Mouse (Mus musculus) cerebral cortex, adult 2 months (tissue): ENCODE results near the gene Mpig6b.

Experiments used
- WGBS: fragments of 180-500 bp; shearing (Covaris S2); methylation state at CpG from one replicate; pipeline ENCODE4 v1.1.7; 2018; 5-methylcytosine and 5-hydroxymethylcytosine counted together

Gene Mpig6b

DNA sequence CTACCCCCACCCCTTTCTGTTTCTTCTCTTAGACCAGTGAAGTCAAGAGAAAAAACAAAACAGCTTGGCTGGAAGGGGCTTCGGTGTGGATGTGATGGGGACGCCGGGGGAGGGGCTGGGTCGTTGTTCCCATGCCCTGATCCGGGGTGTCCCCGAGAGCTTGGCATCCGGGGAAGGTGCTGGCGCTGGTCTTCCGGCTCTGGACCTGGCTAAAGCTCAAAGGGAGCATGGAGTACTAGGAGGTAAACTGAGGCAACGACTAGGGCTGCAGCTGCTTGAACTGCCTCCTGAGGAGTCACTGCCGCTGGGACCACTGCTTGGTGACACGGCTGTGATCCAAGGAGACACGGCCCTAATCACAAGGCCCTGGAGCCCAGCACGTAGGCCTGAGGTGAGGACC lies 5.9 kb downstream of the Mpig6b start:
- WGBS, result 25% methylated on average over 14 of the region's 14 CpGs

DNA sequence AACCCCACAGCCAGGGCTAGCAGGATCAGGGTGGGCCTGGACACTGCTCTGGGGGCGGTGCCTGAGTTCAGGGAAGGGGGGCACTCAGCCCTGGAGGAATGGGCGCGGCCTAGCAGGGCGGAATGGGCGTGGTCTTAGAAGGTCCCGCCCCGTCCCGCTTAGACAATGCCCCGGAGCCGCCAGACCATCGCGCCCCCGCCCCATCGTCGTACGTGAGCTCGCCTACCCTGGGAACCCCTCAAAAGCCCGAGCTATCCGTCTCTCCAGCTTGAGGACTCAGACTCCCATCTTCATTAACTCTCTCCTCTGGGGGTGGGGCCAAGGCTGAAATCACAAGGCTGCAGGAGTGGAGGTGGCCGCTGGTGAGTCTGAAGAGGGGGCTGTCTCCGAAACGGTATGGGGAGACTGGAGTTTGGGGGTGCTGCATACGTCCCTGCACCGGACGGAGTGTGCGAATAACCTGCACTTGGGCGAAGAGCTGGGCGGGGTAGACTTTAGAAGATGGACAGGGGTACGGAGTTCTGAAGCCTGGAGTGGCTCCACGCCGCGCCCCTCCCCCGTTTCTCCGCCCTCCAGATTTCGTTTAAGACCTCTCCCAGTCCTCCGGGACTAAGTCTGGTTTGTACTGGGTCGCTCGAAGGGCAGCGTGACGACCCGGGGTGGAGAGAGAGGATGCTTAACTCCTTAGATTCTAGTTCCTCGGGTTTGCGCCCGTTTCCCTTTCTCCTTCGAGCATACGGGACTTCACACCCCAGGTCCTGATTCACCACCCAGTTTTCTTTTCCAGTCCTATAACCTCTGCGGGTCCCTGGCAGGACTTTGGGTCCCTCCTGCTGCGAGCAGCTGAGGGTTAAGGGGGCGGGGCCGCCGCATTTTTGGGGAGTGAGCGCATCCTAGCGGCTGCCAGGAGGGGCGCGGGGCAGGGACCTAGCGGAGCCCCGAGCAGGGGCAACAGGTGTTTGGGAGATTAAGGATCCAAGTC lies 6.8 kb downstream of the Mpig6b start, which contains the start of gene Ddah2:
Gene Ddah2 (plus strand): TSS at position 125 of the 982 bp plus-strand sequence.
- WGBS, result under 1% methylated on average over 57 of the region's 57 CpGs

DNA sequence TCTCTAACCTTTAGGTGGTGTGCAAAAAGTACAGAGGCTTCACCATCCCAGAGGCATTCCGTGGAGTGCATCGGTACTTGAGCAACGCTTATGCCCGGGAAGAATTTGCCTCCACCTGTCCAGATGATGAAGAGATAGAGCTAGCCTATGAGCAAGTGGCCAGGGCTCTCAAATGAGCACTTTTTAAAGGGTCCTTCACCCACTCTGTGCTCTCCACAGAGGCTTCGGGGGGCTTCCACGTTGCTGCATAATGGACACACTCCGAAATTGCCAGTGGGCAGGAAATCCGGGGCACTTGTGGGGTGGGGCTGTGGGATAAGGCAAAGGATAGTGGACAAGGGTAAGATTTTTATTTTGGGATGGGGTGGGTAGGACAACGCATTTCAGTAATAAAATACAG lies 7.7 kb downstream of the Mpig6b start:
- 66% methylated on average over 9 of the region's 9 CpGs for WGBS

DNA sequence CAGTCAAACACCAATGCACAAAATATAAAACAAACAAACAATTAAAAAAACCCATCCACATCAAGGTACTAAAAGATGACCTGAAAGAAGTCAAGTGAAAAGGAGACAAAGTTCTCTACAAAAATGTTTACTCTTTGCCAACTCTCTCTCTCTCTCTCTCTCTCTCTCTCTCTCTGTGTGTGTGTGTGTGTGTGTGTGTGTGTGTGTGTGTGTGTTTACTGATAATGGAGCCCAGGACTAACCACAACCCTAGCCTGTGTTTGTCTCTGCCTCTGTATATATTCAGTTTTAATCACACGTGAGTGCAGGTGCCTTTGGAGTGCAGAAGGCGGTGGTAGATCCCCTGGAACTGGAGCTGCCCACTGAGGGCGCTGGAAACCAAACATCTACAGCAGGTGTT lies 8.9 kb downstream of the Mpig6b start:
- 87% methylated on average over 3 of the region's 3 CpGs for WGBS

DNA sequence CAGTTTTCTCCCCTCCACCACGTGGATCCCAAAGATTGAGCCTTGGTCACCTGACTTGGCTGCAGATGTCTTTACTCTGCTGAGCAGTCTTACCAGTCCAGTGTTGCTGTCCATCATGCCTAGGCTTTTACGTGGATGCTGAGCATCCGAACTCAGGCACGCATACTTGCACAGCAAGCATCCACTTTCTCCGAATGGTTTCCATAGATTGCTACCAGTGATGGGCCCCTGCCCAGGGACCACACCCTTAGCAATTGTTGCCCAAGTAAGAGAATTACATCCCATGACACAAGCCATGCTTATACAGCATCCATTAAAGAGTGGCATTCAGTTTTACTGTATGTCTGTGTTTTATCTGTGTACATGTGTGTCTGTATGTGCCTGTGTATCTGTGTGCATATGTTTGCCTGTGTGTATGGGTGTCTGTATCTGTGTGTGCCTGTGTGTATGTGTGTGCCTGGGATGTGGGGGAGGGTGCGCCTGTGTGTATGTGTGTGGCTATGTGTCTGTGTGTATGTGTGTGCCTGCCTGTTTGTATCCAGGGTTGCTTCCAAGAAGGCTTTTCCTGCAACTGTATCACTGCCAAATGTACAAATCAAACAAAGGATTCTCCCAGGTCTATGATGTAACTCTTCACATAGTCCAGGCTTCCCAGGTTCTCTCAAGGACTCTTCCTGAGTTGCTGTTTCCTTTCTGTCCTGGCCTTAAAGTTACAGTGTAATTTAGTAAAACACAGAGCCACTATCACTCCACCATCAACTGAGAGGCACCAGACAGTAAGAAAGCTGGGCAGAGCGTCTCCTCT lies 10.1 kb downstream of the Mpig6b start:
- 86% methylated on average over 7 of the region's 7 CpGs for WGBS

DNA sequence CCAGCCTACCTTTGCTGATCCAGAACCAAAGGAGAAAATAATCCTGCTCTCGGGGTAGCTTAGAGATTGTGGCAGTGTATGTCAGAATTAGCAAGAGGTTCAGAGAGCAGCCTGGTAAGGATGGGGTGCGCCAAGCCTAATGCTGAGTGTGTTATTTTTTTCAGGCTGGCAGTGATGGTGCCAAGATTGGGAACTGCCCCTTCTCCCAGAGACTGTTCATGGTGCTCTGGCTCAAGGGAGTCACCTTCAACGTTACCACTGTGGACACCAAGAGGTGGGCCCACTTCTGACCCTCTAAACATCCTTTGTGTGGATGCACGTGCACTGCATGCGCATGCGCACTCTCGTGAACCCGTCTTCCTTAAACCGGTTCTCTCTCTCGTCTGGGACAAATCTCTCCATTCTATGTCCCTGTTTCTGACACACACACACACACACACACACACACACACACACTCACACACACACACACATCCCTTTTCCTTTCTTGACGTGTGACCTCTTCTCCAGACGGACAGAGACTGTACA lies 13.6 kb downstream of the Mpig6b start:
- 78% methylated on average over 12 of the region's 12 CpGs for WGBS

DNA sequence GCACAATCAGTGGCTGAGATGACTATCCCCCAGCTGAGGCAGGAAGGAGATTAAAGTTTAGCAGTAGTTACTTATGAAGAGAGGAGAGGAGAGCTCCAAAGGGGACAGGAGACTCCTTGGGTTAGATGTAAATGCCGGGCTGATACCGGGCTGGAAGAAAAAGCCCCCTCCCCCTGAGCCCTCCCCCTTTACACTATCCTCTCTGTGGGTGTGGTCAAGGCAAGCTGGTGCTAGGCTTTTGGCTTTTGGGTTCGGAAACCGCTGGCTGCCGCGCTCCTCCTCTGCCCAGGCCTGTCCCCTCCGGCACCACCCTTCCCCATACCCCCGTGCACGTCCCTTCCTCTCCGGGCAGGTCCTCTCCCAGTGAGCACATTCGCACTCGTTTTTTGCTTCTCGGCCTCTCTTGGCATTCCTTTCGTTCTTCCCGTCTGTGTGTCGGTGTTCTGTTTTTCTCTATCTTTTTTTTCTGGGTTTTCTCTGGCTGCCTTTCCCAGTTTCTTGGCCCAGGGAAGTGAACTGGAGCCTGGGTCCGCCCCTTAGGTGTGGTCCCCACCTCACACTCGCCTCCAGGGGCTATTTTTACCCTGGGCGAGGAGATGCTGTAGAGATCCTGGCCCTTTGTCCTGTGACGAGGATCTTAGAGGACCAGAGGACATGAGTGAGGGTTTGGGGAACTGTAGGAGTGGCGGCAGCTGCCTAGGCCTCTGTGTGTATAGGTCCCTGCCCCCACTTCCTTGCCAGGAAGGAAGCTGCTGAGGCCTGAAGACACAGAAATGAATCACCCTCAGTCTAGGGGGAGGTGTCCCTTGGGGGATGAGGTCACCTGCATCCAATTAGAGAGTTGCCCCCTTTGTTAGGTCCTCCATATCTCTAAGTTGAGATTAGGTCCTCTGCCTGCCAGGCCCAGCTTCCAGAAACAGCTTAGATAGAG lies 14.6 kb downstream of the Mpig6b start:
- 24% methylated on average over 21 of the region's 21 CpGs for WGBS

DNA sequence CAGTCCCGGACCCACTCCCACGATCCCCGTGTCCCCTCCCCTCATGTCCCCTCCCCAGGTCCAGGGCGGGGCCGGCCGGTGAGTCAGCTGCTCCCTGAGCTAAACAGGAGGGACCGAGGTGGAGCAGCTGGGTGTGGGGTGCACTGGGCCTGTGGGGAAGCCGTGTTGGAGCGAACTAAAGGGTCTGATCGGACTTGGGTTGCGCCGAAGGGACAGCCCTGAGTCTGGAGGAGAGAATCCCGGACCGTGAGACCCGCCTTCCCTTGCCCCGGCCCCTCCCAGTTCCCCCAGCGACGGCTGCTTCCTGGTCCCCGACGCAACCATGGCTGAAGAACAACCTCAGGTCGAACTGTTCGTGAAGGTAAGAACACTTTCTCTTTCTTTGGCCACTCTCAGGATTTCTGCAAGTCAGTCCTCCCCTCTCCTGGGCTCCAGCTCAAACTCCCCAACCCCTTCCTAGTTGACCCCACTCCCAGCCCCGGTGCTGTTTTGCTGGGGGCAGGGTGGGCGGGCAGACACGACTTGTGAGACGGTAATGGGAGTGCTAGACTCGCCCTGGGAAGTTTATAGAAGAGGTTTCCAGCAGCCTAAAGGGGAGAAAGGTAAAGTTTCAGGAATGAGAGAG lies 15.7 kb downstream of the Mpig6b start:
- 6% methylated on average over 27 of the region's 27 CpGs for WGBS

DNA sequence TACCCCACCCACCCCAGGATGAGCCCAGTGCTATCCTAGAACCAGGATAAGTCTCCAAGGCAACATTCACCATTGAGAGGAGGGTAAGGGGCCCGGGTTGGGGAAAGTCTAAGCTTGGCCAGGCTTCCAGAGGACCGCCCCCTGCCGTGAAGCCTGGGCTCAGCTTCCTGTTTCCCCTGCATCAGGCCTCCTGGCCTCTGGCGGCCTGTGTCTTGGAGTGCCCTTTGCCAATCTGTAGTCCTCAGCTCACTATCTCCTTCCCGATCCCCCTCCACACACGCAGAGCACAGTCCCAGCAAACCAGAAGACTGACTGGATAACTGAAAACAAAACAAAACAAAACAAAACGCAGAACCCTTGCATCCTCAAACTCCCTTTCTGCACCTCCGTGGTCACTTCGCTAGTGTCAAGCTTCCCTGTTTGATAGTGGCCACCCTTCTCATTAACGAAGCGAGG lies 16.4 kb downstream of the Mpig6b start, which contains the start of gene Clic1:
Gene Clic1 (plus strand): TSS at position 406 of the 456 bp plus-strand sequence.
- 22% methylated on average over 11 of the region's 11 CpGs for WGBS

DNA sequence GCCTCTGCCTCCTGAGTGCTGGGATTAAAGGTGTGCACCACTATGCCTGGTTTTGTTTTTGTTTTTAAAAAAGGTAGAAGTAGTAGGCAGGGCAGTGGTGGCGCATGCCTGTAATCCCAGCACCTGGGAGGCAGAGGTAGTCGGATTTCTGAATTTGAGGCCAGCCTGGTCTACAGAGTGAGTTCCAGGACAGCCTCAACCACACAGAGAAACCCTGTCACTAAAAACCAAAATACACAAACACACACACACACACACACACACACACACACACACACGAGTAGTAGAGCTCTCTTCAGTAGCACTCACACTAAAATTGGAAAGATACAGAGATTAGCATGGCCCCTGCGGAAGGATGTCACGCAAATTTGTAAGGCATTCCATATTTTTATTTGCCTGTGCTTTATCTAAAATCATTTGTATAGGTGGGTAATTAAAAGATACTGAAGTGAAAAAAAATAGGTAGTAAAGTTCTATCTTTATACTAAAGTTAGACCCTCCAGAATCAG lies 17.0 kb downstream of the Mpig6b start:
- 83% methylated on average over 5 of the region's 5 CpGs for WGBS

DNA sequence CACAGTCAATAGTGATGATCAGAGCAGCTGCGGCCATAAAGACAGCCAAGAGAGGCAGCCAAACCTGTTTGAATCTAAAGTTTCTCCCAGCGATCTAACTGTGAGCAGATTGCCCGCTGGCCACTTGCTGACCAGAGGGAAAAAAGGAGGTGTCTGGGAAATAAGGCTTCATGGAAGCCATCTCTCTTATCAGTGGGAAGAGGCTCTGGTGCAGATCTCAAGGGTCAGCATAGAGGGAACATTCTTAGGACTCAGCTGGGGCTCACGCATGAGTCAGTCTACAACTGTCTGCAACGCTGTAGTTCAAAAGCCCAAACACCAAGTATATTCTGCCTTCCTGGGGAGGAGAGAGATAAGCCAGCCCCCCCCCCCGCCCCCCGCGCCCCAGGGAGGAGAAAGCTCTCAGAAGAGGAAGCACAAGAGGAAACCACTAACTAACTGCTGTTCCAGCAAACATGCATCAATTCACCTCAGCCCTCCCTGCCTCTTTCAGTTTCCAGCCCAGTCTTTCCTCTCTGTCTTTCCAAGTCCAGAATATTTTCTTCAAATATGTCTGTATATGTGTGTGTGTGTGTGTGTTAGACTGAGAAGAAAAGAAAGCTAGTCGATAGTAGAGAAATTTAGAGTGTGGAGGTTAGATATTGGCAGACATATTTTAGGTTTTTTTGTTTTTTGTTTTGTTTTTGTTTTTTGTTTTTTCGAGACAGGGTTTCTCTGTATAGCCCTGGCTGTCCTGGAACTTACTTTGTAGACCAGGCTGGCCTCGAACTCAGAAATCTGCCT lies 17.6 kb downstream of the Mpig6b start:
- 45% methylated on average over 11 of the region's 11 CpGs for WGBS

DNA sequence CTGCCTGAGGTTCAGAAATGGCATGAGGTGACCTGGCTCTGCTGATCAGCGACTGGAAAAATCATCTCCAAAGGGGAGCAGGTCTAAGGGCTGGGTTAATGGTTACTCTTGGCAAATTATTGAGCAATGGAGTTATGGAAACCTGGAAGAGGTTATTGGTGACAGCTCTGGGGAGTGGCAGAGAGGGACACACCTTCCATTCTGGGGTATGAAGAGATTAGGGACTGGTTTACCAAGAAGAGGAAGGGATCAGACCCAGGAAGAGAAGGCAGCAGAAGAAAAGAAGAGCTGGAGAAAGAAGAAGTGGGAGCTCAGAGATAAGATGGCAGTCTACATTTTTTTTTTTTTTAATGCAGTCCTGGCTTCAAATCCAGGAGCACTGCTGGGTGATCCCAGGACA lies 18.3 kb downstream of the Mpig6b start:
- WGBS, result 72% methylated on average over 1 of the region's 1 CpGs

DNA sequence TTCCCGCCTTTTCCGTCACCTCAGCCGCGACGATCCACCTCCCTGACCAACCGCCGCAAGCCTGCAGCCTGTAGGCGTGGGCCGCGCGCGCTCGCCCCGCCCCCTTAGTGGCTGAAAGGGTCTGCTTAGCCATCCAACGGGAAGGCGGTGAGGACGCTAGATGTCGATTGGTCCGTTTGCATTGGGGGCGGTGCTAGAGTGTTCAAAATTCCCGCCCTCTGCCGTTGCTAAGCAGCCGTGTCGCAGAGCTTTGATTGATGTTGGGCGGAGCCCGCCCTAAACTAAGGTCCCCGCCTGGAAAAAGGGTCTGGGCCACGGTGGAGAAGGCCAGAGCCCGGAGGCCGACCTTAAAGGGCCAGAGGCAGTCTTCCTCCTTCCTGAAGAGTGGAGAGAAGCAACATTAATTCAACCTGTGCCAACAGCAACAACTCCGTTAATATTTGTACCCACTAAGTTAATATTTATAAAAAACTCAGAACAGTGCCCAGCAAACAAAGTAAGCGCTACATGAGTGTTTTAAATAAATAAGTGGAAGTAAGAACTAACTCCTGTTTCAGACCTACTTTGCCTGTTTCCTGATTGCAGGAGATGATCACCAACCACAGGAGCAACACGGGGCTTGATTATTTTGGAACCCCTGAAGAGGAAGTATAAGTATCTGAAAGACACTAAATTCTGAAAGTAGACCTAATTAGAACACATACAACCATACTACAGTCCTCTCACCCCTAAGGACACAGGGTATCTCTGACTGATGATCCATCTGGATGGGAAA lies 19.1 kb downstream of the Mpig6b start, which contains the start of gene Msh5:
Gene Msh5 (minus strand): TSS at position 65 of the 775 bp plus-strand sequence.
- 2% methylated on average over 33 of the region's 33 CpGs for WGBS

DNA sequence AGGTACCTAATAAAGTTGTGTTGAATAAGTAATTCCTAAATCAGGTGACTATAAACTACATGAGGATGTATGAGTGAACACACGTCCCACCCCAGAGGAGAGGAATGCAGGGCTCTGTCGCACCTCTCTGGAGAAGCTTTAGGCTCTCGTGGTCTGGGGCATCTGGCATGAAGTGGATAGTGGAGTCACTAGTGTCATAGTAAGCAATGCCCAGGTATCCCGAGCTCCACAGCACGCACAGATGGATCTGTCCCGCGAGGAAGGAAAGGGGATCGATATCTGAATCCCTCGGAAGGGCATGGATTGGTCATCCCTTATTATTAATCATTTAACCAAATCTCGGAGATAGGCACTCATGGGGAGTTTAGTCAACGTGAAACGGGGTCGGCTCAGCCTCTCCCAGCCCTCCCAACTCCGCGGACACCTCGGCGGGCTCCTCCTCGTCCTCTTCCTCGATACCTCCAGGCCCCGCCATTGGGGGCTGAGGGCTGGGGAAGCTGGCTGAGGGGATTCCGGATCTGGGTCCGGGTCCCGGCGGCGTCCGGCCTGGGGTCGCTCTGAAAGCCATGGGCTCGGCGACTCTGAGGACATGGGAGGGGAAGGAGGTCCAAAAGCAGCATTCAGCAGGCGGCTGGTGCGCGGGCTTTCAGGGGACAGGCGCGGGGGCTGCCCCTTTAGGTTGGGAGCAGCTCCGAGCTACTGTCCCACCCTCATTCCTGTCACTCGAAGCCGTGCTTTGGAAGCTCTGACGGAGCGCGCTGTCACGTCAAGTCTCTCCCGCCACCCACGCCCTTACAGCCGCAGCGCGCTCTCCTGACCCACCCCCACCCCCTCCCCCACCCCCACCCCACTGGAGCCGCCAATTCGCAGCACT lies 19.9 kb downstream of the Mpig6b start:
- WGBS, result 8% methylated on average over 48 of the region's 48 CpGs

DNA sequence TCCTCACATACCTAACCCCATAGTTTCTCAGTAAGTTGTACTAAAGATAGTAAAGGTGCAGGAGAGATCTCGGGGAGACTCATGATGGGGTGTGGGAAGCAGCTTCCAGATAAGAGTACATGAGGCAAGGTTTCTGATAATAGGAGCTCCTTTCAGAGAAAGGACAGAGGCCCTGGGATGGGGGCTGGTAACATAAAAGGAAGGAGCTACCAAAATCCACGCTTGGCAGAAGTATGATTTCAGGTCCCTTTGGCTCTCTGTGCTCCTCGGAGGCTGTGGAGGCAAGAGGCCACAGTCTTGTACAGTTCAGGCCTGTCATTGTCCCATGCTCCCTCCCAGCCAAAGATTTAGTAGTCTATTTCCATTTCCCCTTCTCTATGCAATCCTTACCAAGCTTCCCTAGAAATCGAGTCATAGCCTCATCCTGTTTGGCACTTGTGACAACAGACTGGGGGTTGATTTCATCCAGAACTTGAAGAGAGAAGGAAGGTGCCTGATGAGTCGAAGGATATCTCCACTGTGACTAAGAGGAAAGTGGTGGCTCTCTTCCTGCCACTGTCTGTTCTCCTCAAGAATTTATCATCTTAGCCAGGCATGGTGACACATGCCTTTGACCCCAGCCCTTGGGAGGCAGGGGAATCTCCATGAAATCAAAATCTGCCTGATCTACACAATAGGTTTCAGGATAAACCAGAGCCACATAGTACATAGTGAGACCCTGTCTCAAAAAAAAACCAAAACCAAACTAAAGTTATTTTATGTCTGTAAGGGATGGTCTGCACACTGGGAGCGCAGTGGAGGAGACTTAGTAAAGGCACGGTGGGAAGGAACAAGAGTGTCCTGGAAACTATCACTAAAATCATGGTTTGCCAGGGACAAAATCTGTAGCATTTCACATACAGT lies 20.8 kb downstream of the Mpig6b start:
- WGBS, result 82% methylated on average over 7 of the region's 7 CpGs

DNA sequence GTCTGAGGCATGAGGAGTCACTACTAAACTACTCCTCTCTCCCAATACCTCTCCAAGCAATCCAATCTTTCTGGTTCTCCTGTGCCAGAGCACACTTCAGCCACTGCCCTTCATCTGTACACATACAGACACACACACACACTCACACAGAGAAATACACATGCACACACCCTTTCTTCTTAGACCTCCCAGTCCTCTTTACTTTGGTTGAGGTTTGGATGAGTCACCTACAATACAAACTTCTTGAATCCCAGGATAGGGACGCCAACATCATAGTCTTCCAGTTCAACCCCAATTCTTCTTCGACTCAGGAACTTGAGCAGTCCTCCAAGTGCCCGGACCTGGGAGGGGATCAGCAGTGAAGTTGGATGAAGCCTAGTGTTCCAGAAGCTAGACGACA lies 22.2 kb downstream of the Mpig6b start:
- WGBS, result 90% methylated on average over 4 of the region's 4 CpGs
